In genomic region chr11:69058265-69058664, GRCm38 (mm10) we compare ENCODE assay signal across 8 mouse cellular contexts. TPM values are rescaled to one million over a fixed set of nuclear protein-coding genes. Genes with fewer than 3 reads are reported as not detected.
DNase-seq lines count a peak whose midpoint lies in the region; ATAC-seq and TF ChIP-seq lines count a peak whose summit lies in the region.

No protein-coding gene starts in this region.

- no peaks in the 10 kb centered on the region for H3K27me3 ChIP-seq in heart, embryonic 13.5 days (replicated peaks)
- H3K27me3 ChIP-seq in ES-Bruce4 (ENCODE audit: control insufficient read depth, insufficient read depth, low read length, poor library complexity, severe bottlenecking) = no peaks in the 10 kb centered on the region
- H3K27me3 ChIP-seq in hindbrain, embryonic 12.5 days = no peaks in the 10 kb centered on the region; the same call in 1 of the 2 replicates
- H3K27me3 ChIP-seq in megakaryocyte, embryonic 14.5 days (replicated peaks) = no peaks in the 10 kb centered on the region

- DNase-seq in heart, postnatal 10 days = no peak
- no peak for DNase-seq in right cerebral cortex, postnatal 36 days (ENCODE audit: low spot score in 2 of 2)
- DNase-seq in adrenal gland, postnatal 14 days = no peak
- DNase-seq in layer of hippocampus, postnatal 36 days = no peak

- H3K9ac ChIP-seq in heart, embryonic 13.5 days = peak overlapping the region; percentile 90
- peak overlapping the region; percentile 79 for H3K9ac ChIP-seq in ES-Bruce4 (ENCODE audit: low read depth, poor library complexity, severe bottlenecking)
- H3K9ac ChIP-seq in hindbrain, embryonic 12.5 days = peak overlapping the region; percentile 75

- peak overlapping the region; percentile 92 for H3K4me2 ChIP-seq in heart, embryonic 13.5 days
- H3K4me2 ChIP-seq in hindbrain, embryonic 12.5 days (replicated peaks) = peak overlapping the region; percentile 97

- no peak for TF ChIP-seq POLR2A in ES-Bruce4 (IDR thresholded peaks at IDR 0.05; ENCODE audit: insufficient read depth, low read length)

- peak overlapping the region; percentile 91 for H3K27ac ChIP-seq in heart, embryonic 13.5 days (replicated peaks)
- H3K27ac ChIP-seq in ES-Bruce4 (ENCODE audit: insufficient read depth, low read length) = no peak overlapping the region
- peak overlapping the region; percentile 90 for H3K27ac ChIP-seq in hindbrain, embryonic 12.5 days

- peak overlapping the region; percentile 90 for H3K4me3 ChIP-seq in heart, embryonic 13.5 days
- H3K4me3 ChIP-seq in ES-Bruce4 (ENCODE audit: low read depth, low read length) = peak overlapping the region; percentile 90; the same call in 1 of the 2 replicates
- peak overlapping the region; percentile 87 for H3K4me3 ChIP-seq in hindbrain, embryonic 12.5 days
- H3K4me3 ChIP-seq in megakaryocyte, embryonic 14.5 days (replicated peaks) = peak overlapping the region; percentile 93

- TF ChIP-seq CTCF in ES-Bruce4 (IDR thresholded peaks at IDR 0.05; ENCODE audit: low read depth, low read length) = no peak

- intact Hi-C loops in heart, postnatal 10 days (cut with DNase I) = no loop called here

- peaks cover 13% of the 10 kb centered on the region; the same call in 1 of the 2 replicates for H3K36me3 ChIP-seq in heart, embryonic 13.5 days
- no peaks in the 10 kb centered on the region for H3K36me3 ChIP-seq in ES-Bruce4 (ENCODE audit: control insufficient read depth, insufficient read depth, low read length, poor library complexity, severe bottlenecking)
- H3K36me3 ChIP-seq in hindbrain, embryonic 12.5 days = peaks cover 6% of the 10 kb centered on the region; the same call in 1 of the 2 replicates
- H3K36me3 ChIP-seq in megakaryocyte, embryonic 14.5 days (replicated peaks; ENCODE audit: low read length) = peaks cover 16% of the 10 kb centered on the region

- H3K9me3 ChIP-seq in heart, embryonic 13.5 days = no peaks in the 10 kb centered on the region
- H3K9me3 ChIP-seq in ES-Bruce4 (replicated peaks; ENCODE audit: control insufficient read depth, insufficient read depth, low read length, poor library complexity, severe bottlenecking) = no peaks in the 10 kb centered on the region
- H3K9me3 ChIP-seq in hindbrain, embryonic 12.5 days (replicated peaks) = no peaks in the 10 kb centered on the region
- H3K9me3 ChIP-seq in megakaryocyte, embryonic 14.5 days = no peaks in the 10 kb centered on the region

- ATAC-seq in heart, embryonic 13.5 days (ENCODE audit: extremely low read depth, insufficient number of reproducible peaks, low FRiP score, low TSS enrichment) = no peak
- ATAC-seq in hindbrain, embryonic 12.5 days (ENCODE audit: low FRiP score) = no peak

- no peak for TF ChIP-seq EP300 in ES-Bruce4 (IDR thresholded peaks at IDR 0.05; ENCODE audit: insufficient read depth, low read depth, low read length)

- H3K4me1 ChIP-seq in heart, embryonic 13.5 days = peaks cover 26% of the 10 kb centered on the region
- H3K4me1 ChIP-seq in ES-Bruce4 (ENCODE audit: control insufficient read depth, insufficient read depth, low read length) = no peaks in the 10 kb centered on the region
- H3K4me1 ChIP-seq in hindbrain, embryonic 12.5 days = peaks cover 21% of the 10 kb centered on the region
- peaks cover 50% of the 10 kb centered on the region for H3K4me1 ChIP-seq in megakaryocyte, embryonic 14.5 days

- WGBS in heart, embryonic 13.5 days = 67% methylated on average over 2 of the region's 2 CpGs
- 73% methylated on average over 2 of the region's 2 CpGs for WGBS in hindbrain, embryonic 12.5 days

RNA-seq across cellular contexts. Expression of gene Borcs6, which starts 1.3 kb away (rescaled TPM):
- polyA plus RNA-seq in heart, embryonic 13.5 days (2015; fragmentation: Nextera tagmentation; extraction: Ambion mirVana) = 9.7 and 10.3 TPM in 2 replicates
- total RNA-seq in heart, postnatal 10 days (2021) = 10 to 100 TPM; 16.7 to 19.4 TPM
- 4.0 and 7.0 TPM in 2 replicates for polyA plus RNA-seq in ES-Bruce4 (2011; ENCODE audit: insufficient read depth, insufficient read length, low read depth, missing spikeins)
- polyA plus RNA-seq in hindbrain, embryonic 12.5 days (2016; fragmentation: Nextera tagmentation; extraction: Ambion mirVana) = 15.8 and 16.6 TPM in 2 replicates
- 60.9 and 88.1 TPM in 2 replicates for polyA plus RNA-seq in megakaryocyte, embryonic 14.5 days (2012; ENCODE audit: insufficient read depth, low replicate concordance)
- 19.2 and 20.6 TPM in 2 replicates for total RNA-seq in adrenal gland, postnatal 14 days (2021)
- total RNA-seq in layer of hippocampus, postnatal 36 days (2021) = 10 to 100 TPM; 27.8 to 30.4 TPM

RNA-seq across cellular contexts. Expression of gene Tmem107, which starts 12.3 kb away (rescaled TPM):
- polyA plus RNA-seq in heart, embryonic 13.5 days (2015; fragmentation: Nextera tagmentation; extraction: Ambion mirVana) = 28.4 and 31.3 TPM in 2 replicates
- total RNA-seq in heart, postnatal 10 days (2021) = 1 to 10 TPM; 5.8 to 7.8 TPM
- 17.1 and 24.7 TPM in 2 replicates for polyA plus RNA-seq in ES-Bruce4 (2011; ENCODE audit: insufficient read depth, insufficient read length, low read depth, missing spikeins)
- polyA plus RNA-seq in hindbrain, embryonic 12.5 days (2016; fragmentation: Nextera tagmentation; extraction: Ambion mirVana) = 39.4 and 45.1 TPM in 2 replicates
- 40.2 and 62.0 TPM in 2 replicates for polyA plus RNA-seq in megakaryocyte, embryonic 14.5 days (2012; ENCODE audit: insufficient read depth, low replicate concordance)
- total RNA-seq in adrenal gland, postnatal 14 days (2021) = 12.0 and 12.3 TPM in 2 replicates
- 10 to 100 TPM; 20.8 to 24.0 TPM for total RNA-seq in layer of hippocampus, postnatal 36 days (2021)

RNA-seq across cellular contexts. Expression of gene Aurkb, which starts 12.8 kb away (rescaled TPM):
- 78.4 and 83.0 TPM in 2 replicates for polyA plus RNA-seq in heart, embryonic 13.5 days (2015; fragmentation: Nextera tagmentation; extraction: Ambion mirVana)
- total RNA-seq in heart, postnatal 10 days (2021) = 10 to 100 TPM; 11.6 to 15.4 TPM
- polyA plus RNA-seq in ES-Bruce4 (2011; ENCODE audit: insufficient read depth, insufficient read length, low read depth, missing spikeins) = 108 and 121 TPM in 2 replicates
- 95.5 and 100 TPM in 2 replicates for polyA plus RNA-seq in hindbrain, embryonic 12.5 days (2016; fragmentation: Nextera tagmentation; extraction: Ambion mirVana)
- 41.3 and 65.2 TPM in 2 replicates for polyA plus RNA-seq in megakaryocyte, embryonic 14.5 days (2012; ENCODE audit: insufficient read depth, low replicate concordance)
- 17.1 and 18.8 TPM in 2 replicates for total RNA-seq in adrenal gland, postnatal 14 days (2021)
- 1 to 10 TPM; 1.0 to 1.1 TPM for total RNA-seq in layer of hippocampus, postnatal 36 days (2021)

RNA-seq across cellular contexts. Expression of gene Vamp2, which starts 30.0 kb away (rescaled TPM):
- polyA plus RNA-seq in heart, embryonic 13.5 days (2015; fragmentation: Nextera tagmentation; extraction: Ambion mirVana) = 79.5 and 82.1 TPM in 2 replicates
- 10 to 100 TPM; 71.1 to 85.8 TPM for total RNA-seq in heart, postnatal 10 days (2021)
- polyA plus RNA-seq in ES-Bruce4 (2011; ENCODE audit: insufficient read depth, insufficient read length, low read depth, missing spikeins) = 39.5 and 41.6 TPM in 2 replicates
- 140 and 159 TPM in 2 replicates for polyA plus RNA-seq in hindbrain, embryonic 12.5 days (2016; fragmentation: Nextera tagmentation; extraction: Ambion mirVana)
- polyA plus RNA-seq in megakaryocyte, embryonic 14.5 days (2012; ENCODE audit: insufficient read depth, low replicate concordance) = 61.5 and 159 TPM in 2 replicates
- total RNA-seq in adrenal gland, postnatal 14 days (2021) = 111 and 139 TPM in 2 replicates
- total RNA-seq in layer of hippocampus, postnatal 36 days (2021) = 100 to 1,000 TPM; 962 to 984 TPM

RNA-seq across cellular contexts. Expression of gene Per1, which starts 36.8 kb away (rescaled TPM):
- 8.6 and 9.0 TPM in 2 replicates for polyA plus RNA-seq in heart, embryonic 13.5 days (2015; fragmentation: Nextera tagmentation; extraction: Ambion mirVana)
- total RNA-seq in heart, postnatal 10 days (2021) = 100 to 1,000 TPM in 1 of 2 experiments, 10 to 100 TPM in 1; 61.4 to 101 TPM
- 25.0 and 29.3 TPM in 2 replicates for polyA plus RNA-seq in ES-Bruce4 (2011; ENCODE audit: insufficient read depth, insufficient read length, low read depth, missing spikeins)
- polyA plus RNA-seq in hindbrain, embryonic 12.5 days (2016; fragmentation: Nextera tagmentation; extraction: Ambion mirVana) = 9.8 and 11.6 TPM in 2 replicates
- polyA plus RNA-seq in megakaryocyte, embryonic 14.5 days (2012; ENCODE audit: insufficient read depth, low replicate concordance) = 42.3 and 83.5 TPM in 2 replicates
- 116 and 118 TPM in 2 replicates for total RNA-seq in adrenal gland, postnatal 14 days (2021)
- total RNA-seq in layer of hippocampus, postnatal 36 days (2021) = 10 to 100 TPM; 78.2 to 92.8 TPM
